Mouse (Mus musculus) hindbrain, embryonic 12.5 days (tissue): ENCODE results near the gene Atxn7l1. TPM values are rescaled to one million over a fixed set of nuclear protein-coding genes. Genes with fewer than 3 reads are reported as not detected.

Experiments
- ATAC-seq: fragments of 200-750 bp; cut with Nextera tagmentation; 2 replicates; pipeline ENCODE4 v1.8.0; 2017; ENCODE audit warnings: moderate TSS enrichment; ENCODE audit not compliant: low FRiP score
- H3K27ac ChIP-seq: fragments of 300-500 bp; sonication (generic); 2 replicates; pipeline ENCODE4 v1.5.1; 2016; ENCODE audit warnings: mild to moderate bottlenecking
- H3K27me3 ChIP-seq: fragments of 300-500 bp; sonication (generic); 2 replicates; pipeline ENCODE4 v1.6.1; 2016; ENCODE audit warnings: mild to moderate bottlenecking
- H3K36me3 ChIP-seq: fragments of 300-500 bp; sonication (generic); 2 replicates; pipeline ENCODE4 v1.6.1; 2016; ENCODE audit warnings: mild to moderate bottlenecking
- H3K4me1 ChIP-seq: fragments of 300-500 bp; sonication (generic); 2 replicates; pipeline ENCODE4 v1.6.1; 2016
- H3K4me2 ChIP-seq: fragments of 300-500 bp; sonication (generic); replicated peaks from 2 replicates; pipeline ENCODE4 v1.6.1; 2016; ENCODE audit warnings: mild to moderate bottlenecking
- H3K4me3 ChIP-seq: fragments of 300-500 bp; sonication (generic); 2 replicates; pipeline ENCODE4 v1.5.1; 2016; ENCODE audit warnings: mild to moderate bottlenecking
- H3K9ac ChIP-seq: fragments of 300-500 bp; sonication (generic); 2 replicates; pipeline ENCODE4 v1.6.1; 2016; ENCODE audit warnings: mild to moderate bottlenecking, moderate library complexity
- H3K9me3 ChIP-seq: fragments of 300-500 bp; sonication (generic); replicated peaks from 2 replicates; pipeline ENCODE4 v1.6.1; 2016; ENCODE audit warnings: mild to moderate bottlenecking
- WGBS: fragments of 180-500 bp; shearing (Covaris S2); methylation state at CpG from one replicate; pipeline ENCODE4 v1.1.7; 2016; 5-methylcytosine and 5-hydroxymethylcytosine counted together
- polyA plus RNA-seq: library from polyadenylated mRNA; unstranded; fragments of >200 nt; fragmentation: Nextera tagmentation; extraction: Ambion mirVana; gene quantifications from 2 replicates; pipeline ENCODE4 v1.2.1, GENCODE M21; 2016

The Atxn7l1 gene
- polyA plus RNA-seq, 1 experiment from 2014 or later = 18.4 TPM

GRCm38 (mm10) chr12:33271865-33272264 is 124.4 kb downstream of the Atxn7l1 start:
- 78% methylated on average over 12 of the region's 12 CpGs for WGBS
- no peak overlapping the region for H3K9ac ChIP-seq
- no peaks in the 10 kb centered on the region for H3K27me3 ChIP-seq
- H3K9me3 ChIP-seq = no peaks in the 10 kb centered on the region
- no peak overlapping the region for H3K4me3 ChIP-seq
- H3K4me1 ChIP-seq = no peaks in the 10 kb centered on the region; the same call in 1 of the 2 replicates
- H3K36me3 ChIP-seq = no peaks in the 10 kb centered on the region
- ATAC-seq = no peak
- H3K4me2 ChIP-seq = no peak overlapping the region
- no peak overlapping the region for H3K27ac ChIP-seq

- H3K4me2 ChIP-seq = no peak overlapping the region
- H3K4me1 ChIP-seq = no peaks in the 10 kb centered on the region; the same call in 1 of the 2 replicates
- H3K4me3 ChIP-seq = no peak overlapping the region
- no peaks in the 10 kb centered on the region for H3K9me3 ChIP-seq
- 61% methylated on average over 9 of the region's 9 CpGs for WGBS
- no peak overlapping the region for H3K27ac ChIP-seq
- 0 out of 2 replicates have a peak, but pooled peaks have one; percentile 39 for ATAC-seq
- no peak overlapping the region for H3K9ac ChIP-seq
- no peaks in the 10 kb centered on the region for H3K27me3 ChIP-seq
- H3K36me3 ChIP-seq = no peaks in the 10 kb centered on the region
Observed at GRCm38 (mm10) chr12:33272441-33272840, 124.9 kb downstream of the Atxn7l1 start.

- no peak for ATAC-seq
Observed at GRCm38 (mm10) chr12:33273147-33273546, 125.7 kb downstream of the Atxn7l1 start.

GRCm38 (mm10) chr12:33273668-33274067 is 126.2 kb downstream of the Atxn7l1 start:
- H3K4me2 ChIP-seq = no peak overlapping the region
- H3K27ac ChIP-seq = no peak overlapping the region
- ATAC-seq = no peak
- H3K4me1 ChIP-seq = no peaks in the 10 kb centered on the region; the same call in 1 of the 2 replicates
- no peaks in the 10 kb centered on the region for H3K9me3 ChIP-seq
- H3K27me3 ChIP-seq = no peaks in the 10 kb centered on the region
- no peak overlapping the region for H3K9ac ChIP-seq
- no peaks in the 10 kb centered on the region for H3K36me3 ChIP-seq
- no peak overlapping the region for H3K4me3 ChIP-seq
- WGBS = 87% methylated on average over 9 of the region's 9 CpGs

More at GRCm38 (mm10) chr12:33273147-33273546, 125.7 kb downstream of the Atxn7l1 start:
- WGBS = 54% methylated on average over 4 of the region's 4 CpGs
- Histone ChIP-seq H3K9ac (no peak overlapping the region), H3K27ac (no peak overlapping the region), H3K27me3 (no peaks in the 10 kb centered on the region), H3K4me1 (no peaks in the 10 kb centered on the region; the same call in 1 of the 2 replicates), H3K9me3 (no peaks in the 10 kb centered on the region), H3K4me3 (no peak overlapping the region), H3K36me3 (no peaks in the 10 kb centered on the region), H3K4me2 (no peak overlapping the region)

GRCm38 (mm10) chr12:33276028-33276427 is 128.5 kb downstream of the Atxn7l1 start:
- Histone ChIP-seq H3K4me2 (no peak overlapping the region), H3K9ac (no peak overlapping the region), H3K9me3 (no peaks in the 10 kb centered on the region), H3K27me3 (no peaks in the 10 kb centered on the region), H3K4me1 (no peaks in the 10 kb centered on the region; the same call in 1 of the 2 replicates), H3K27ac (no peak overlapping the region), H3K36me3 (no peaks in the 10 kb centered on the region), H3K4me3 (no peak overlapping the region)
- no peak for ATAC-seq
- 89% methylated on average over 1 of the region's 1 CpGs for WGBS

- Histone ChIP-seq H3K9ac (no peak overlapping the region), H3K4me2 (no peak overlapping the region), H3K9me3 (no peaks in the 10 kb centered on the region), H3K27me3 (no peaks in the 10 kb centered on the region), H3K4me3 (no peak overlapping the region), H3K36me3 (no peaks in the 10 kb centered on the region), H3K27ac (no peak overlapping the region), H3K4me1 (no peaks in the 10 kb centered on the region; the same call in 1 of the 2 replicates)
- ATAC-seq = no peak
- WGBS = 81% methylated on average over 7 of the region's 7 CpGs
Observed at GRCm38 (mm10) chr12:33277427-33277826, 129.9 kb downstream of the Atxn7l1 start.

GRCm38 (mm10) chr12:33279159-33279558 is 131.7 kb downstream of the Atxn7l1 start:
- Histone ChIP-seq H3K4me1 (no peaks in the 10 kb centered on the region), H3K36me3 (no peaks in the 10 kb centered on the region), H3K4me2 (no peak overlapping the region), H3K27me3 (no peaks in the 10 kb centered on the region), H3K4me3 (no peak overlapping the region), H3K9me3 (no peaks in the 10 kb centered on the region), H3K9ac (no peak overlapping the region), H3K27ac (no peak overlapping the region)
- ATAC-seq = no peak
- WGBS = 76% methylated on average over 2 of the region's 2 CpGs

- H3K4me1 ChIP-seq = peaks cover 10% of the 10 kb centered on the region
- ATAC-seq = 0 out of 2 replicates have a peak, but pooled peaks have one; percentile 14
- H3K27me3 ChIP-seq = no peaks in the 10 kb centered on the region
- H3K9me3 ChIP-seq = no peaks in the 10 kb centered on the region
- WGBS = 21% methylated on average over 2 of the region's 2 CpGs
- H3K36me3 ChIP-seq = no peaks in the 10 kb centered on the region
- H3K4me3 ChIP-seq = no peak overlapping the region
- no peak overlapping the region for H3K4me2 ChIP-seq
- H3K27ac ChIP-seq = no peak overlapping the region
- no peak overlapping the region for H3K9ac ChIP-seq
Observed at GRCm38 (mm10) chr12:33280805-33281204, 133.3 kb downstream of the Atxn7l1 start.

GRCm38 (mm10) chr12:33284344-33284936 is 136.9 kb downstream of the Atxn7l1 start:
- no peak overlapping the region for H3K9ac ChIP-seq
- H3K36me3 ChIP-seq = no peaks in the 10 kb centered on the region
- ATAC-seq = no peak
- WGBS = 79% methylated on average over 8 of the region's 8 CpGs
- no peaks in the 10 kb centered on the region for H3K9me3 ChIP-seq
- H3K4me1 ChIP-seq = peaks cover 26% of the 10 kb centered on the region
- no peak overlapping the region for H3K27ac ChIP-seq
- no peak overlapping the region for H3K4me3 ChIP-seq
- H3K4me2 ChIP-seq = no peak overlapping the region
- no peaks in the 10 kb centered on the region for H3K27me3 ChIP-seq

GRCm38 (mm10) chr12:33285354-33285753 is 137.9 kb downstream of the Atxn7l1 start:
- H3K9ac ChIP-seq = no peak overlapping the region
- no peaks in the 10 kb centered on the region for H3K9me3 ChIP-seq
- H3K27ac ChIP-seq = no peak overlapping the region
- H3K4me2 ChIP-seq = no peak overlapping the region
- peaks cover 26% of the 10 kb centered on the region for H3K4me1 ChIP-seq
- ATAC-seq = no peak
- H3K27me3 ChIP-seq = no peaks in the 10 kb centered on the region
- 62% methylated on average over 4 of the region's 4 CpGs for WGBS
- no peak overlapping the region for H3K4me3 ChIP-seq
- no peaks in the 10 kb centered on the region for H3K36me3 ChIP-seq

GRCm38 (mm10) chr12:33285933-33286649 is 138.6 kb downstream of the Atxn7l1 start:
- WGBS = 38% methylated on average over 9 of the region's 9 CpGs
- ATAC-seq = peak; percentile 34; the same call in 1 of the 2 replicates
- H3K4me3 ChIP-seq = no peak overlapping the region
- no peaks in the 10 kb centered on the region for H3K9me3 ChIP-seq
- peaks cover 26% of the 10 kb centered on the region for H3K4me1 ChIP-seq
- no peaks in the 10 kb centered on the region for H3K36me3 ChIP-seq
- no peak overlapping the region for H3K9ac ChIP-seq
- 0 out of 2 replicates have a peak overlapping the region, but pooled peaks have one; percentile 6 for H3K27ac ChIP-seq
- no peaks in the 10 kb centered on the region for H3K27me3 ChIP-seq
- H3K4me2 ChIP-seq = no peak overlapping the region

GRCm38 (mm10) chr12:33287686-33288085 is 140.2 kb downstream of the Atxn7l1 start:
- no peaks in the 10 kb centered on the region for H3K9me3 ChIP-seq
- no peak overlapping the region for H3K27ac ChIP-seq
- H3K36me3 ChIP-seq = no peaks in the 10 kb centered on the region
- H3K4me2 ChIP-seq = no peak overlapping the region
- 67% methylated on average over 3 of the region's 3 CpGs for WGBS
- ATAC-seq = no peak
- no peaks in the 10 kb centered on the region for H3K27me3 ChIP-seq
- H3K9ac ChIP-seq = no peak overlapping the region
- peaks cover 26% of the 10 kb centered on the region for H3K4me1 ChIP-seq
- no peak overlapping the region for H3K4me3 ChIP-seq
